Mouse (Mus musculus): ENCODE data around the gene Nudcd2. TPM values are rescaled to one million over a fixed set of nuclear protein-coding genes. Genes with fewer than 3 reads are reported as not detected.

Nudcd2 gene
- polyA plus RNA-seq, 1 experiment from 2014 or later: 270 TPM

GRCm38 (mm10) chr11:40763395-40763794, 29.9 kb downstream of the Nudcd2 start:
- no peak for ATAC-seq (replicated peaks; ENCODE audit: insufficient number of reproducible peaks, low FRiP score, low TSS enrichment, low read depth)
- H3K4me1 ChIP-seq (ENCODE audit: control insufficient read depth, insufficient read depth, low read length): no peaks in the 10 kb centered on the region
- 22% methylated on average over 2 of the region's 2 CpGs for WGBS

GRCm38 (mm10) chr11:40764690-40765089, 31.2 kb downstream of the Nudcd2 start:
- Histone ChIP-seq H3K27me3 (ENCODE audit: control insufficient read depth, insufficient read depth, low read length) (no peaks in the 10 kb centered on the region), H3K27ac (replicated peaks; ENCODE audit: low read depth, low read length) (no peak overlapping the region), H3K4me2 (ENCODE audit: low read depth, low read length) (no peak overlapping the region), H3K4me3 (ENCODE audit: low read depth, low read length) (no peak overlapping the region), H3K36me3 (replicated peaks; ENCODE audit: control insufficient read depth, insufficient read depth, low read depth, low read length) (no peaks in the 10 kb centered on the region), H3K4me1 (ENCODE audit: control insufficient read depth, insufficient read depth, low read length) (no peaks in the 10 kb centered on the region), H3K9me3 (replicated peaks; ENCODE audit: control insufficient read depth, low read length) (no peaks in the 10 kb centered on the region), H3K9ac (replicated peaks; ENCODE audit: low read length) (no peak overlapping the region)
- DNase-seq (ENCODE audit: low spot score): no peak
- no peak for ATAC-seq (replicated peaks; ENCODE audit: insufficient number of reproducible peaks, low FRiP score, low TSS enrichment, low read depth)
- 83% methylated on average over 4 of the region's 4 CpGs for WGBS

More at GRCm38 (mm10) chr11:40763395-40763794, 29.9 kb downstream of the Nudcd2 start:
- no peak overlapping the region for H3K4me3 ChIP-seq (ENCODE audit: low read depth, low read length)
- peak; percentile 29 for DNase-seq (ENCODE audit: low spot score)
- no peaks in the 10 kb centered on the region for H3K9me3 ChIP-seq (replicated peaks; ENCODE audit: control insufficient read depth, low read length)
- H3K4me2 ChIP-seq (ENCODE audit: low read depth, low read length): no peak overlapping the region
- no peak overlapping the region for H3K9ac ChIP-seq (replicated peaks; ENCODE audit: low read length)
- no peaks in the 10 kb centered on the region for H3K27me3 ChIP-seq (ENCODE audit: control insufficient read depth, insufficient read depth, low read length)
- no peaks in the 10 kb centered on the region for H3K36me3 ChIP-seq (replicated peaks; ENCODE audit: control insufficient read depth, insufficient read depth, low read depth, low read length)
- H3K27ac ChIP-seq (replicated peaks; ENCODE audit: low read depth, low read length): no peak overlapping the region

GRCm38 (mm10) chr11:40775315-40776269, 42.1 kb downstream of the Nudcd2 start:
- Histone ChIP-seq H3K36me3 (replicated peaks; ENCODE audit: control insufficient read depth, insufficient read depth, low read depth, low read length) (no peaks in the 10 kb centered on the region), H3K4me1 (ENCODE audit: control insufficient read depth, insufficient read depth, low read length) (no peaks in the 10 kb centered on the region), H3K27me3 (ENCODE audit: control insufficient read depth, insufficient read depth, low read length) (no peaks in the 10 kb centered on the region), H3K9ac (replicated peaks; ENCODE audit: low read length) (no peak overlapping the region), H3K9me3 (replicated peaks; ENCODE audit: control insufficient read depth, low read length) (no peaks in the 10 kb centered on the region), H3K27ac (replicated peaks; ENCODE audit: low read depth, low read length) (no peak overlapping the region), H3K4me2 (ENCODE audit: low read depth, low read length) (no peak overlapping the region), H3K4me3 (ENCODE audit: low read depth, low read length) (no peak overlapping the region)
- 49% methylated on average over 12 of the region's 12 CpGs for WGBS
- ATAC-seq (replicated peaks; ENCODE audit: insufficient number of reproducible peaks, low FRiP score, low TSS enrichment, low read depth) (no peak), DNase-seq (ENCODE audit: low spot score) (peak; percentile 82)

GRCm38 (mm10) chr11:40781857-40782256, 48.4 kb downstream of the Nudcd2 start:
- no peak overlapping the region for H3K4me3 ChIP-seq (ENCODE audit: low read depth, low read length)
- H3K27ac ChIP-seq (replicated peaks; ENCODE audit: low read depth, low read length): no peak overlapping the region
- no peaks in the 10 kb centered on the region for H3K9me3 ChIP-seq (replicated peaks; ENCODE audit: control insufficient read depth, low read length)
- no peak overlapping the region for H3K9ac ChIP-seq (replicated peaks; ENCODE audit: low read length)
- WGBS: 66% methylated on average over 2 of the region's 2 CpGs
- H3K27me3 ChIP-seq (ENCODE audit: control insufficient read depth, insufficient read depth, low read length): no peaks in the 10 kb centered on the region
- DNase-seq (ENCODE audit: low spot score) (no peak), ATAC-seq (replicated peaks; ENCODE audit: insufficient number of reproducible peaks, low FRiP score, low TSS enrichment, low read depth) (no peak)
- H3K4me1 ChIP-seq (ENCODE audit: control insufficient read depth, insufficient read depth, low read length): no peaks in the 10 kb centered on the region
- no peak overlapping the region for H3K4me2 ChIP-seq (ENCODE audit: low read depth, low read length)
- no peaks in the 10 kb centered on the region for H3K36me3 ChIP-seq (replicated peaks; ENCODE audit: control insufficient read depth, insufficient read depth, low read depth, low read length)

DNA sequence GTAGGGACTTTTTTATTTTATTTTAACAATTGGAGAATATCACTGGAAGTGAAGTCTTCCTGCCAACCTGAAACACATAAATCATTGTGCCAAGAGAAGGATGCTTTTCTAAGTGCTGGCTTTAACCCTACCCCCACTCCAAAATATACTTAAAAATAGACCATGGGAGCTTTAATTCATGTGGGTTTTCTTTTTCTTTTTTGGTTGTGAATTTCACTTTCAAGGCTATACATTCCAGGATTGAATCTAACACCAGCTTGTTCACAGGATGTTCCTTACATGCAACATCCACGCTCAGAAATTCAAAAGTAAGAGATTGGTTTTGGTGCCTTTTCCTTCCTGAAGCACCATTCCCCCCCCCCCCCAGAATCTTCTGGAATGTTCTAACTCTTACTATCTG, 49.9 kb downstream of the Nudcd2 start:
- 81% methylated on average over 1 of the region's 1 CpGs for WGBS
- Histone ChIP-seq H3K27ac (replicated peaks; ENCODE audit: low read depth, low read length) (no peak overlapping the region), H3K4me1 (ENCODE audit: control insufficient read depth, insufficient read depth, low read length) (no peaks in the 10 kb centered on the region), H3K9ac (replicated peaks; ENCODE audit: low read length) (no peak overlapping the region), H3K27me3 (ENCODE audit: control insufficient read depth, insufficient read depth, low read length) (no peaks in the 10 kb centered on the region), H3K36me3 (replicated peaks; ENCODE audit: control insufficient read depth, insufficient read depth, low read depth, low read length) (no peaks in the 10 kb centered on the region), H3K9me3 (replicated peaks; ENCODE audit: control insufficient read depth, low read length) (no peaks in the 10 kb centered on the region), H3K4me3 (ENCODE audit: low read depth, low read length) (no peak overlapping the region), H3K4me2 (ENCODE audit: low read depth, low read length) (no peak overlapping the region)
- DNase-seq (ENCODE audit: low spot score) (no peak), ATAC-seq (replicated peaks; ENCODE audit: insufficient number of reproducible peaks, low FRiP score, low TSS enrichment, low read depth) (no peak)

- Histone ChIP-seq H3K4me3 (ENCODE audit: low read depth, low read length) (no peak overlapping the region), H3K36me3 (replicated peaks; ENCODE audit: control insufficient read depth, insufficient read depth, low read depth, low read length) (no peaks in the 10 kb centered on the region), H3K9ac (replicated peaks; ENCODE audit: low read length) (no peak overlapping the region), H3K4me1 (ENCODE audit: control insufficient read depth, insufficient read depth, low read length) (no peaks in the 10 kb centered on the region), H3K4me2 (ENCODE audit: low read depth, low read length) (no peak overlapping the region), H3K9me3 (replicated peaks; ENCODE audit: control insufficient read depth, low read length) (no peaks in the 10 kb centered on the region), H3K27ac (replicated peaks; ENCODE audit: low read depth, low read length) (no peak overlapping the region), H3K27me3 (ENCODE audit: control insufficient read depth, insufficient read depth, low read length) (no peaks in the 10 kb centered on the region)
- 79% methylated on average over 8 of the region's 8 CpGs for WGBS
- no peak for ATAC-seq (replicated peaks; ENCODE audit: insufficient number of reproducible peaks, low FRiP score, low TSS enrichment, low read depth)
- DNase-seq (ENCODE audit: low spot score): no peak
These were observed 50.9 kb downstream of the Nudcd2 start for GRCm38 (mm10) chr11:40784326-40784725.

DNA sequence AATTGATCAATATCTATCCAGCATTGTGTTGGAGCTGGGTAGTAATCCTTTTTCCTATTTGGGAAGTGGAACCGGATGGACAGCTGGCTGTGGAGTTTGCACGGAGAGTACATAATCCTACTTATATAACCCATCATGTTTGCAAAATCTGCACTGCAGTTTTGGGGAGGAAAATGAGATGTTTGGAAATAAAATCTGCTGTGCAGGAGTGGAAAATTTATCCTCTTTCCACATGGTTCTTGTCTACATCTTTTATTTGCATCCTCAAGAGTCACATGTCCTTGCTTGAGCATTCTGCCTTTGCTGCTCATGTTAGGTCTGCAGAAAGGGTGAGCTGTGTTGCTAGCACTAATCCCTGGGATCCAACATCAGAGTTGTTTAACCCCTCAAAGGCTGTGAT, 53.4 kb downstream of the Nudcd2 start:
- no peaks in the 10 kb centered on the region for H3K27me3 ChIP-seq (ENCODE audit: control insufficient read depth, insufficient read depth, low read length)
- no peak overlapping the region for H3K4me3 ChIP-seq (ENCODE audit: low read depth, low read length)
- H3K36me3 ChIP-seq (replicated peaks; ENCODE audit: control insufficient read depth, insufficient read depth, low read depth, low read length): no peaks in the 10 kb centered on the region
- H3K27ac ChIP-seq (replicated peaks; ENCODE audit: low read depth, low read length): no peak overlapping the region
- 88% methylated on average over 2 of the region's 2 CpGs for WGBS
- H3K9ac ChIP-seq (replicated peaks; ENCODE audit: low read length): no peak overlapping the region
- ATAC-seq (replicated peaks; ENCODE audit: insufficient number of reproducible peaks, low FRiP score, low TSS enrichment, low read depth) (no peak), DNase-seq (ENCODE audit: low spot score) (no peak)
- H3K4me1 ChIP-seq (ENCODE audit: control insufficient read depth, insufficient read depth, low read length): no peaks in the 10 kb centered on the region
- no peak overlapping the region for H3K4me2 ChIP-seq (ENCODE audit: low read depth, low read length)
- H3K9me3 ChIP-seq (replicated peaks; ENCODE audit: control insufficient read depth, low read length): no peaks in the 10 kb centered on the region
